Mouse (Mus musculus): ENCODE data around the gene Ccr2.
"Not testable (repeated sequence)": the region's sequence is repeated elsewhere in the genome, so short reads cannot be mapped to it uniquely, and the experiment has no call there.

Ccr2 gene

GRCm38 (mm10) chr9:124113777-124114176 is 12.0 kb downstream of the Ccr2 start:
- in situ Hi-C loops (cut with MboI; ENCODE audit: low sequenced_read_pairs), result no loop called here

GRCm38 (mm10) chr9:124118489-124118888 is 16.7 kb downstream of the Ccr2 start:
- in situ Hi-C loops (cut with MboI; ENCODE audit: low sequenced_read_pairs), result no loop called here

GRCm38 (mm10) chr9:124121387-124122184 is 19.8 kb downstream of the Ccr2 start, which contains the start of gene Ccr5:
Gene Ccr5 (plus strand): TSS chr9:124121543.
- in situ Hi-C loops (cut with MboI; ENCODE audit: low sequenced_read_pairs), result no loop called here

GRCm38 (mm10) chr9:124125576-124125975 is 23.8 kb downstream of the Ccr2 start:
- in situ Hi-C loops (cut with MboI; ENCODE audit: low sequenced_read_pairs), result no loop called here

- in situ Hi-C loops (cut with MboI; ENCODE audit: low sequenced_read_pairs), result no loop called here
These were observed 24.6 kb downstream of the Ccr2 start for GRCm38 (mm10) chr9:124126373-124126772.

- in situ Hi-C loops (cut with MboI; ENCODE audit: low sequenced_read_pairs), result no loop called here
These were observed 25.7 kb downstream of the Ccr2 start for GRCm38 (mm10) chr9:124127412-124127811.

- in situ Hi-C loops (cut with MboI; ENCODE audit: low sequenced_read_pairs), result no loop called here
These were observed 26.6 kb downstream of the Ccr2 start for GRCm38 (mm10) chr9:124128379-124128778.

GRCm38 (mm10) chr9:124132899-124133298 is 31.1 kb downstream of the Ccr2 start:
- in situ Hi-C loops (cut with MboI; ENCODE audit: low sequenced_read_pairs), result not testable (repeated sequence)

- in situ Hi-C loops (cut with MboI; ENCODE audit: low sequenced_read_pairs), result not testable (repeated sequence)
These were observed 33.2 kb downstream of the Ccr2 start for GRCm38 (mm10) chr9:124134919-124135318.

GRCm38 (mm10) chr9:124137619-124138018 is 35.9 kb downstream of the Ccr2 start:
- in situ Hi-C loops (cut with MboI; ENCODE audit: low sequenced_read_pairs), result no loop called here

- in situ Hi-C loops (cut with MboI; ENCODE audit: low sequenced_read_pairs), result no loop called here
These were observed 36.5 kb downstream of the Ccr2 start for GRCm38 (mm10) chr9:124138055-124138775.

GRCm38 (mm10) chr9:124143678-124144077 is 41.9 kb downstream of the Ccr2 start:
- in situ Hi-C loops (cut with MboI; ENCODE audit: low sequenced_read_pairs), result no loop called here

- in situ Hi-C loops (cut with MboI; ENCODE audit: low sequenced_read_pairs), result no loop called here
These were observed 44.6 kb downstream of the Ccr2 start for GRCm38 (mm10) chr9:124146307-124146706.
